Mouse (Mus musculus) thymus, adult 2 months (tissue): ENCODE data around the gene Plcg2.

Source experiments
- CTCF ChIP-seq: fragments of 200-500 bp; IDR thresholded peaks from 2 replicates; pipeline ENCODE4 v1.5.1; 2012; ENCODE audit warnings: mild to moderate bottlenecking, control low read depth, low read length, moderate library complexity, borderline replicate concordance; ENCODE audit not compliant: control insufficient read depth, poor library complexity, insufficient read depth; ENCODE audit errors: extremely low read depth
- POLR2A ChIP-seq: fragments of 200-500 bp; IDR thresholded peaks from 2 replicates; pipeline ENCODE4 v1.6.1; 2012; ENCODE audit warnings: mild to moderate bottlenecking, low read length, control low read depth, moderate library complexity; ENCODE audit not compliant: control insufficient read depth, poor library complexity, insufficient read depth; ENCODE audit errors: extremely low read depth

DNA sequence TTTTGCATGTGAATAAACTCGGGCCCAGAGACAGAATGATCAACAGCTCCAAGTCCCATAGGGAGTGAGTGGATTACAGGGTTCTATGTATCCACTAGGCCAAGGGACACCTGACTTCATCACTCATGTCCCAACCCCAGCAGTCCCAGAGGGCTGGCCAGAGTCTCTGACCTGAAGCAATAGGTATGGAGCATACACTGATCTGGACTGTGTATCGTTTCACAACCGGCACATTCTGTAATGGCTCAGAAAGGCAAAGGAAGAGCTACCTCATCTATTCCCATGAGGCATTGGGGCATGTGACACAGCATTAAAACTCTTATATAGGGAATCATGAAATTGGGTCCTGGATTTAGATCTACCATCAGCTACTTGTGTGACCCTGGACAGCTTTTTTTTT, 174.5 kb downstream of the Plcg2 start:
- TF ChIP-seq CTCF (no peak), POLR2A (no peak)
